Mouse (Mus musculus) CH12.LX (cell line): ENCODE measurements around the gene Ugt1a8. TPM values are rescaled to one million over a fixed set of nuclear protein-coding genes. Genes with fewer than 3 reads are reported as not detected.
A peak's percentile ranks its signal among the peaks of the same experiment; 100 is the strongest.
"Not testable (repeated sequence)": the region's sequence is repeated elsewhere in the genome, so short reads cannot be mapped to it uniquely, and the experiment has no call there.

Experiments
- DNase-seq: peaks from one replicate; pipeline ENCODE4 v3.0.0-alpha.2; 2013; ENCODE audit errors: extremely low read depth
- H3K27ac ChIP-seq: 2 replicates; pipeline ENCODE4 v1.5.1; 2012; ENCODE audit warnings: low read depth, mild to moderate bottlenecking, control low read depth, moderate library complexity; ENCODE audit not compliant: insufficient read depth
- H3K27me3 ChIP-seq: replicated peaks from 2 replicates; pipeline ENCODE3; 2012; ENCODE audit warnings: inconsistent platforms
- H3K36me3 ChIP-seq, 2 experiments: replicated peaks in 1 of 2; 2 replicates each; pipeline versions ENCODE3 to v1.6.1; 2012; ENCODE audit warnings: inconsistent platforms in 1 of 2, low read length in 1 of 2, mild to moderate bottlenecking in 1 of 2, mixed read lengths in 1 of 2, moderate library complexity in 1 of 2; ENCODE audit not compliant: control insufficient read depth in 1 of 2, insufficient read depth in 1 of 2
- H3K4me1 ChIP-seq, 2 experiments: 2 replicates each; pipeline ENCODE4 v1.6.1; 2012; ENCODE audit warnings: inconsistent platforms in 1 of 2, moderate library complexity in 1 of 2; ENCODE audit not compliant: insufficient read depth in 2 of 2, control insufficient read depth in 1 of 2
- H3K4me2 ChIP-seq: 2 replicates; pipeline ENCODE4 v1.6.1; 2012; ENCODE audit warnings: low read depth, mild to moderate bottlenecking, control low read depth; ENCODE audit not compliant: poor library complexity, insufficient read depth, severe bottlenecking
- H3K4me3 ChIP-seq, 3 experiments: fragments of 150-350 bp in 1 of 3; sonication (generic) in 1 of 3; replicated peaks in 1 of 3; 2 replicates each; pipeline versions ENCODE3 to v1.5.1; 2011 to 2012; ENCODE audit warnings: low read depth in 2 of 3, low read length in 2 of 3, mild to moderate bottlenecking in 2 of 3, moderate library complexity in 2 of 3, control low read depth in 1 of 3, improper control_type of control experiment in 1 of 3, inconsistent platforms in 1 of 3, mixed read lengths in 1 of 3; ENCODE audit not compliant: poor library complexity in 1 of 3
- H3K79me2 ChIP-seq: replicated peaks from 2 replicates; pipeline ENCODE4 v1.6.1; 2012; ENCODE audit warnings: mild to moderate bottlenecking, moderate library complexity; ENCODE audit not compliant: control insufficient read depth, poor library complexity, insufficient read depth, severe bottlenecking; ENCODE audit errors: extremely low read depth
- H3K9ac ChIP-seq: 2 replicates; pipeline ENCODE4 v1.6.1; 2012; ENCODE audit warnings: low read depth, mild to moderate bottlenecking, control low read depth, moderate library complexity; ENCODE audit not compliant: insufficient read depth
- H3K9me3 ChIP-seq: replicated peaks from 2 replicates; pipeline ENCODE3; 2012; ENCODE audit warnings: low read length, inconsistent platforms, mixed read lengths
- BHLHE40 ChIP-seq: IDR thresholded peaks from 2 replicates; pipeline ENCODE4 v1.6.1; 2011; ENCODE audit warnings: mild to moderate bottlenecking, low read depth, low read length, improper control_type of control experiment
- ELF1 ChIP-seq: IDR thresholded peaks from 2 replicates; pipeline ENCODE4 v1.6.1; 2014; ENCODE audit warnings: low read depth, mild to moderate bottlenecking, inconsistent platforms, low read length, improper control_type of control experiment
- EP300 ChIP-seq: IDR thresholded peaks from 2 replicates; pipeline ENCODE4 v1.6.1; 2011; ENCODE audit warnings: low read length, improper control_type of control experiment
- ETS1 ChIP-seq: conservative IDR thresholded peaks from 2 replicates; pipeline ENCODE4 v1.6.1; 2012; ENCODE audit warnings: low read depth, mild to moderate bottlenecking, inconsistent platforms, low read length, improper control_type of control experiment, moderate library complexity
- HCFC1 ChIP-seq: IDR thresholded peaks from 2 replicates; pipeline ENCODE4 v1.6.1; 2012; ENCODE audit warnings: low read depth, mild to moderate bottlenecking, inconsistent platforms, low read length, improper control_type of control experiment
- IRF4 ChIP-seq: IDR thresholded peaks from 2 replicates; pipeline ENCODE4 v1.6.1; 2014; ENCODE audit warnings: low read depth, mild to moderate bottlenecking, inconsistent platforms, low read length, improper control_type of control experiment
- JUN ChIP-seq: IDR thresholded peaks from 2 replicates; pipeline ENCODE4 v1.6.1; 2011; ENCODE audit warnings: low read depth, mild to moderate bottlenecking, low read length, improper control_type of control experiment, moderate library complexity; ENCODE audit not compliant: insufficient read depth
- JUND ChIP-seq: conservative IDR thresholded peaks from 2 replicates; pipeline ENCODE4 v1.6.1; 2011; ENCODE audit warnings: low read depth, low read length, improper control_type of control experiment
- MEF2A ChIP-seq: IDR thresholded peaks from 2 replicates; pipeline ENCODE4 v1.6.1; 2014; ENCODE audit warnings: low read depth, mild to moderate bottlenecking, inconsistent platforms, low read length, improper control_type of control experiment, borderline replicate concordance
- MYC ChIP-seq: IDR thresholded peaks from 2 replicates; pipeline ENCODE4 v1.6.1; 2011; ENCODE audit warnings: low read depth, mild to moderate bottlenecking, improper control_type of control experiment, low read length
- TBP ChIP-seq: conservative IDR thresholded peaks from 2 replicates; pipeline ENCODE4 v1.6.1; 2011; ENCODE audit warnings: low read depth, low read length, improper control_type of control experiment
- TCF12 ChIP-seq: IDR thresholded peaks from 2 replicates; pipeline ENCODE4 v1.6.1; 2014; ENCODE audit warnings: low read depth, mild to moderate bottlenecking, inconsistent platforms, low read length, improper control_type of control experiment
- USF1 ChIP-seq: IDR thresholded peaks from 2 replicates; pipeline ENCODE4 v1.6.1; 2014; ENCODE audit warnings: low read depth, mild to moderate bottlenecking, inconsistent platforms, low read length, improper control_type of control experiment
- ZKSCAN1 ChIP-seq: IDR thresholded peaks from 2 replicates; pipeline ENCODE4 v1.6.1; 2012; ENCODE audit warnings: low read depth, inconsistent platforms, low read length, improper control_type of control experiment, borderline replicate concordance
- dilution Hi-C: fragments of 300-500 bp; cut with MboI; formaldehyde crosslinking; loops from 2 replicates; pipeline ENCODE4 v1.14.3; 2020; ENCODE audit warnings: low sequenced_read_pairs; ENCODE audit not compliant: extremely low pct_unique_long_range_greater_than_20kb, extremely low pct_ligation_motif_present
- in situ Hi-C: fragments of 300-500 bp; cut with MboI; formaldehyde crosslinking; loops from 3 replicates; pipeline ENCODE4 v1.14.3; 2019; ENCODE audit warnings: low sequenced_read_pairs, low pct_ligation_motif_present, low pct_unique_long_range_greater_than_20kb, mixed read lengths
- polyA plus RNA-seq: library from polyadenylated mRNA; unstranded; fragments of >175 nt; gene quantifications from 2 replicates; pipeline ENCODE4 v1.2.1, GENCODE M21; 2012; ENCODE audit warnings: low read depth; ENCODE audit not compliant: insufficient read length
- total RNA-seq, 2 experiments: library from RNA; depleted of rRNA; stranded (reverse); fragments of 300-350 nt in 1 of 2; fragments of >200 nt in 1 of 2; gene quantifications; 2 replicates each; pipeline ENCODE4 v1.2.3; 2012 to 2014

Ugt1a8 gene
- total and polyA plus RNA-seq, 3 experiments: not detected

- H3K4me2 ChIP-seq: peak overlapping the region; percentile 45
- H3K27ac ChIP-seq: no peak overlapping the region
- no peak overlapping the region for H3K4me3 ChIP-seq
- H3K4me1 ChIP-seq: peaks cover 0 to 31% of the 10 kb centered on the region in 2 experiments; a peak in 3 of 4 replicates
- TF ChIP-seq IRF4: peak; percentile 89
- TF ChIP-seq JUN: peak; percentile 39
- peak; percentile 17; the same call in 1 of the 2 replicates for TF ChIP-seq TCF12
- peak; percentile 19; the same call in 1 of the 2 replicates for TF ChIP-seq ELF1
- TF ChIP-seq HCFC1: no peak
- TF ChIP-seq EP300: peak; percentile 78
- peak; percentile 44; the same call in 1 of the 2 replicates for TF ChIP-seq BHLHE40
- TF ChIP-seq ZKSCAN1: no peak
- peak; percentile 63 for TF ChIP-seq ETS1
- TF ChIP-seq MYC: peak; percentile 61; the same call in 1 of the 2 replicates
- peak; percentile 47; the same call in 1 of the 2 replicates for TF ChIP-seq JUND
- TF ChIP-seq USF1: no peak
- 0 out of 2 replicates have a peak, but pooled peaks have one; percentile 15 for TF ChIP-seq MEF2A
- TF ChIP-seq TBP: 0 out of 2 replicates have a peak, but pooled peaks have one; percentile 17
- no peaks in the 10 kb centered on the region for H3K9me3 ChIP-seq
- H3K36me3 ChIP-seq: no peaks in the 10 kb centered on the region
- no peak overlapping the region for H3K9ac ChIP-seq
- DNase-seq: peak; percentile 76
- dilution Hi-C loops (no loop called here), in situ Hi-C loops (loop anchor here (10.0 kb wide), 1 partner anchor 151 kb away; no protein-coding TSS in a partner anchor)
- no peaks in the 10 kb centered on the region for H3K79me2 ChIP-seq
- H3K27me3 ChIP-seq: no peaks in the 10 kb centered on the region
Observed at GRCm38 (mm10) chr1:88133908-88134456, 46.4 kb downstream of the Ugt1a8 start.

DNA sequence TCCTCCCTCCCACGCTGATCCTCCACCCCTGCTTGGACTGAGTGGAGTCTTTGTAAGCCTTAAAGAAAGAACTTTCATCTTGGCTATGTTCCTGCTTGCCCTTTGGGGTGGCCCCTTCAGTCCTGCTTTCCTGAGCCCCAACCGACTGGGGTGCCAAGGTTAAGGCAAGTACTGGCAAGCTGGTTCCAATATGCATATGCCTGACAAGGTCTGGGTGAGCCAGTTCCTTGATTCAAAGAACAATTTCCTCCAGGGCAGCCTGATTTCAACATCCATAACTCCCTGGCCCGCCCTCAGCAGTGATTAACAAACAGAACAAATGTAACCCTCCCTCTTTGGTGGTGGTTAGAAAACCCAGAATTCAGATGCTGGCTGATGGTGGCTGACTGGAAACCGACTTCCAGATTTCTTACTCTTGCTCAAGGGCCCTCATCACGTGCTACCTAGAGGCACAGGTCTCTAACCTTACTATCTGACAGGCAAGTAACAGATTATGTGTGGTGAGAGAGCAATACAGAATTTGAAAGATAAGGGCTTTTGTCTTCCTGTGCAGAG lies 46.9 kb downstream of the Ugt1a8 start, which contains the start of gene Ugt1a6a:
Gene Ugt1a6a (plus strand): TSS at position 353 of the 555 bp plus-strand sequence.
- dilution Hi-C loops, DNase-seq, H3K36me3 ChIP-seq, H3K9ac ChIP-seq, H3K27ac ChIP-seq, H3K9me3 ChIP-seq, H3K4me3 ChIP-seq, H3K27me3 ChIP-seq, H3K79me2 ChIP-seq: not testable (repeated sequence)
- peaks cover 0 to 31% of the 10 kb centered on the region in 2 experiments; a peak in 3 of 4 replicates for H3K4me1 ChIP-seq
- peak within 1 kb of the TSS; percentile 45 for H3K4me2 ChIP-seq
- in situ Hi-C loops: loop anchor here (10.0 kb wide), 1 partner anchor 150 kb away; no protein-coding TSS in a partner anchor

GRCm38 (mm10) chr1:88135229-88135904 lies 47.8 kb downstream of the Ugt1a8 start:
- H3K9me3 ChIP-seq, H3K27ac ChIP-seq, DNase-seq, H3K36me3 ChIP-seq, H3K27me3 ChIP-seq, dilution Hi-C loops, H3K4me3 ChIP-seq, H3K9ac ChIP-seq, H3K79me2 ChIP-seq, H3K4me2 ChIP-seq: not testable (repeated sequence)
- H3K4me1 ChIP-seq: peaks cover 0 to 31% of the 10 kb centered on the region in 2 experiments; a peak in 3 of 4 replicates
- in situ Hi-C loops: loop anchor here (10.0 kb wide), 1 partner anchor 149 kb away; no protein-coding TSS in a partner anchor
